Mouse (Mus musculus): ENCODE results near the gene Fry. TPM values are rescaled to one million over a fixed set of nuclear protein-coding genes. Genes with fewer than 3 reads are reported as not detected.

Gene Fry
- total RNA-seq (2022), result 100 to 1,000 TPM; 116 to 137 (median 123) TPM

DNA sequence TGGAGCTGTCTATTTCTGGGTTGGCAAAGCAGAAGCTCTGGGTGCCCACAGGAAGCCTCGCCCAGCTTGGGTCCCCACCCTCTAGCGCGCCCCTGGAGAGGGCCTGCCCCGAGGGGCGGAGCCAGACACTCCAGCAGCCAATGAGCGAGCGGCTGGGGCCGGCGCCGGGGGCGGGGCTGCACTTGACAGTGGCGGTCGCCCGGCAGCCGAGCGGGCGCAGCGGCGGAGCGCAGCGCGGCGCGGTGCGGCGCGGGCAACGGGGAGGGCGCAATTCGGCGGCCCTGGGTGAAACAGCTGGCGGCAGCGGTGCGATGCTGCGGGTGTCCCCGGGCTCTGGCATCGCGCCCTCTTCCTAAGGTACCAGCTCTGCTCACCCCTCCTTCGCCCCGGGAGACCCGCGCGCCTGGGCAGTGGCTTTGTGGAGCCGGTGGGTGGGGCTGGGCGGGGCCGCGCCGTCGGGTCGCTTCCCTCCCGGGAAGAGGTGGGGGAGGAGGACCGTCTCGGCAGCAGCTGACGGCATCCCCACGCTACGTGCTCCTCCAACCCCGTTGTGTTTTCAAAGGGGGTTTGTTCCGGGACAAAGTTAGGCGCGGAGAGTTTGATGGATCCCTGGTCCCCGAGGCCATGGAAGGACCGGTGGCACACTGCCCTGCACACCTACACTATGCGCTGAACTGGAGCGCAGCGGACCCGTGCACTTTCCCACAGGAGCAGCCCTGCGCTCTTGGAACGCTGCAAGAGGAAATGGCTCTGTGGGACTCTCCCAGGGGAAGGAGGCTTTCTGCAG, at the start of gene Fry:
Gene Fry, plus strand, starts transcription at position 191 of the 787 bp plus-strand sequence.
- peak; percentile 94 for DNase-seq (ENCODE audit: low spot score)

GRCm38 (mm10) chr5:150070086-150070485, 48.4 kb upstream of the Fry start:
- no peak for DNase-seq (ENCODE audit: low spot score)

- DNase-seq (ENCODE audit: low spot score), result no peak
Measured at GRCm38 (mm10) chr5:150071738-150072137, 46.7 kb upstream of the Fry start.

GRCm38 (mm10) chr5:150079866-150080797, 38.3 kb upstream of the Fry start:
- no peak for DNase-seq (ENCODE audit: low spot score)

GRCm38 (mm10) chr5:150082696-150083095, 35.7 kb upstream of the Fry start:
- no peak for DNase-seq (ENCODE audit: low spot score)

DNA sequence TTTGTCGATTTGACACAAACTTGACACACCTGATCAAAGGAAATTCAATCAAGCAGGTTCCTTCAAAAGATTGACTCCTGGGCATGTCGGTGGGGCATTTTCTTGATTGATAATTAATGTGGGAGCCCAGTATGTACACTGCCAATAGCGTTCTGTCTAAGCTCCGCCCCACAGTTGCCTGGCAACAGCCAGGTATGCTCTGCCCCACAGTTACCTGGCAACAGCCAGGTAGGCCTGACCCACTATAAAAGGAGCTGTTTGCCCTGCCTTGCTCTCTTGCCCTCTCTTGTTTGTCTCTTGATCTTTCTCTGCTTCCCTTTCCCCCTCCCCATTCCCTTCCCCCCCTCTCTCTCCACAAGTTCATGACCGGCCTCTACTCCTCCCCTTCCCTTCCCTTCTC, 35.3 kb upstream of the Fry start:
- DNase-seq (ENCODE audit: low spot score), result no peak

DNA sequence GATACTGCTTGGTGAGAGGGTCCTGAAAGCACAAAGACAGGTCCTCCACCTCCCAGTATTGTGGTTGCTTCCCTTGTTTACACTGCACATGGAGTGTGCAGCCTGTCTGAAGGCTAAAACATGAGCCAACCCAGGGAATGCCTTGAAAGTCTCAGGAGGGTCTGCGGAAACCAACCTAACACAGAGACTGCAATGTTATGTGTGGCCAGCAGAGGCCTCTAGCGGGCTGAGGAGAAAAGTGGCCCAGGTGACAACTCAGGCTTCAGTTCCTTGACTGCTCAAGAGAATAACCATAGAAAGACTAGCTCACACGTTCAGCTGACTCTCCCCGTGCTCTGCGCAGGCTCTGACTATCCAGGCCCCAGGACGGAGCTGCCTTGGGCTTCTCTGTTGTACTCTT, 20.8 kb upstream of the Fry start:
- DNase-seq (ENCODE audit: low spot score), result peak; percentile 33

GRCm38 (mm10) chr5:150098754-150099153, 19.7 kb upstream of the Fry start:
- no peak for DNase-seq (ENCODE audit: low spot score)

DNA sequence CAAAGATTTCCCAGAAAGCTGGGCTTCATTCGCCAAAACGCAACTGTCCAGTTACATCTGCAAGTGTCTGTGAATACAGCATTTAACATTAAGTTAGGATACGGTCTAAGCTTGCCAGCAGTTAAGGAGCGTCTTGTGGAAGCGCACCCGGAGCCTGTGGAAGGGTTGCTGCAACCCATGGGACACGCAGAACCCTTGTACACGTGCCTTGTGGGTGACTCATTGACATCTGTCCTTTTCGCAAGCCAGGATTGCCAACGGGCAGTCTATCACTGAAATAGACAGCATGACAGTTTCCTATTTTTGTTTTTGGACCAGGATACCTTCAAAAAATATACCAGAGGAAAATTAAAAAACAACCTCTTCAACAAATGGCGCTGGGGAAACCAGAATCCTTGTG, 16.7 kb upstream of the Fry start:
- DNase-seq (ENCODE audit: low spot score), result no peak

DNA sequence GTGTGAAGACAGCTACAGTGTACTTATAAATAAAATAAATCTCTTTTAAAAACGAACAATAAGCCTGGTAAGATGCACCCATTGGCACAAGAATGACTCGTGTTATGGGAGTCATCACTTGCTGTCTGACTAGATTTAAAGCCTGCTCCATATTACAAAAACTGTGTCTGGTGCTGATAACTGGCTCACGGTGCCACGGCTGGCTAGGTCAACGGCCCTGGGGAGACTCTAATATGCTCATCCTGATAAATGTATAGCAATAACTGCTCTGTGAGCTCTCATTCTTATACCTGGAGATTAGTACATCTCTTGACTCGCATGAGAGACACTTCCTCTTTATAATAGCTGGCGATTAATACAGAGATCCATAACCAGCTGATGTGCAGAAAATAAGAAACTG, 12.1 kb upstream of the Fry start:
- DNase-seq (ENCODE audit: low spot score), result no peak

GRCm38 (mm10) chr5:150111236-150111635, 7.2 kb upstream of the Fry start:
- no peak for DNase-seq (ENCODE audit: low spot score)

DNA sequence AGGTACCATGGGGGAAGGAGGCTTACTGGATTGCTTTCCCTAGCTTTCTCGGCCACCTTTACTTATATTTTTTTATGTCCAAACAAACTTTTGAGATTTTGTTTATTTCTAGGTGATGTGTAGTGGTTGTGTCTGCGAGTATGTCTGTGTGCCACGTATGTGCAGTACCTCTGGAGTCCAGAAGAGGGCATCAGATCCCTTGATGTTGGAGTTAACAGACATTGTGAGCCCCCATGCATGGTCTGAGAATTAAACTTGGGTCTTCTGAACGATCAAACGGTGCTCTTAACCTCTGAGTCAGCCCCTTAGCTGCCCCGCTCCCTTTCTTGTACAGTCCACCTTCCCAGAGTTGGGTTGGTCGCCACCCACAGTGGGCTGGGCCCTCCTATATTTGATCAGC, 4.4 kb upstream of the Fry start:
- no peak for DNase-seq (ENCODE audit: low spot score)

GRCm38 (mm10) chr5:150114778-150115177, 3.7 kb upstream of the Fry start:
- DNase-seq (ENCODE audit: low spot score), result no peak

- no peak for DNase-seq (ENCODE audit: low spot score)
Measured at GRCm38 (mm10) chr5:150115271-150116092, 3.0 kb upstream of the Fry start.

- DNase-seq (ENCODE audit: low spot score), result no peak
Measured at GRCm38 (mm10) chr5:150116216-150116905, 2.1 kb upstream of the Fry start.

DNA sequence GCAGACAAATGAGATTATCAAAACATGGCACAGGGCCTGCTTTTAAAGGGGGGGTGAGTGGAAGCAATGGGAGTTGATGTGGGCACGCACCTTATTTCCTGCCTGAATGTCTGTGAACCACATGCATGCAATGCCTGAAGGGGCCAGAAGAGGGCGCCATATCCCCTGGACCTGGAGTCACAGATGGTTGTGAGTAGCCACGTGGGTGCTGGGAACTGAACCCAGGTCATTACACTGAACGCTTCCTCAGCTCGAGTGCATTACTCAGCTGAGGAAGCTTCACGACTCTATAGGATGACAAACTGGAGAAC, 1.6 kb upstream of the Fry start:
- DNase-seq (ENCODE audit: low spot score), result no peak

GRCm38 (mm10) chr5:150118124-150118454, 356 bp upstream of the Fry start:
- DNase-seq (ENCODE audit: low spot score), result no peak

DNA sequence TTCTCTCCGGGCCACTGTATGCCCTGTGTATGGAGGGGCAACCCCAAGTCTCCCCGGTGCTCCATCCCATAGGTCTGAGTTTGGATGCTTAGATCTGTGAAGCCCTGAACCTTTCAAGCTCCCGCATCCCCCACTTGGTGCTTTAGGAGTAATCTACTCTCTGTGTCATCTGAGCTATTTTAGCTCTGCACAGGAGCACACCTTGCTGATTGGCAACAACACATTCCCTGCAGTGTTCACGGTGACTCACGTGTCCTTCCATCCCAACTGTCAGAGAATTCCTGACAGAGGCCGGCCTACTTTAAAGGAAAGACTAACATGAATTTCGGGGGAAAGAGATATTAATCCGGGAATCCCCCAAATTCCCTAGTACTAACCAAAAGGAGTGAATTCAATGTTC, 2.2 kb downstream of the Fry start:
- no peak for DNase-seq (ENCODE audit: low spot score)

GRCm38 (mm10) chr5:150122095-150122494, 3.6 kb downstream of the Fry start:
- no peak for DNase-seq (ENCODE audit: low spot score)

DNA sequence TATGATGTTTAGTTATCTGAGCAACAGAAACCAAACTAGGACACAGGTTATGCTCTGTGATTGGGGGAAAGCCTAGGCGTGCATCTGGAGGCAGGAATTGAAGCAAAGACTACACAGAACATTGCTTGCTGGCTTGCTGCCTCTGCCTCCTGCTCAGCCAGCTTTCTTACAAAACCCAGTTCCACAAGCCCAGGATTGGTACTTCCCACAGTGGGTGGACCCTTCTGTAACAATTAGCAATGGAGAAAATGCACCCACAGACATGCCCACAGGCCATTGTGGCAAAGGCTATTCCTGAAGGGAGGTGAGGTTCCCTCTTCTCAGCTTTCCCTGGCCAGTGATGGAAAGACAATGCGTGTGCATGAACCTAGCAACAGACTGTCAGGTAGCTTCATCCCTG, 4.1 kb downstream of the Fry start:
- DNase-seq (ENCODE audit: low spot score), result no peak

- DNase-seq (ENCODE audit: low spot score), result no peak
Measured at GRCm38 (mm10) chr5:150125920-150126319, 7.5 kb downstream of the Fry start.

DNA sequence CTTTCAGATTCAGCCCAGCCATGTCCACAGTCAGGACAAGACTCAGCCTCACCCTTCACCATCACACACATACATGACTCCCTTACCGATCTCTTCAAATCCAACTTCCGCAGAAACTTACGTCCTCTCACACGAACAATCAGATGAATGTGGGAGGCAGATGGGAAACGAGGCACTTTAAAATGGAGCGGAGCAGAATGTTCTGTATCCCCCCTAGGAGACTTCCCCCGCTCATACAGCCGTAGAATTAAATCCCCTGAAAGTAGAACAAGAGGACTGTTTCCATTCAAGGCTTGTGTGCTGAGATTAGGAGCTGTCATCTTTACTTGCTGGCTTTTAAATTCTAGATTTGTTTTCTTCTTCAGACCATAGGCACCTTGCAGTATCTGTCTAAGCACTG, 10.0 kb downstream of the Fry start:
- no peak for DNase-seq (ENCODE audit: low spot score)

Data from heart, adult 8-10 months (tissue).